Mouse (Mus musculus) E14TG2a.4 (cell line): Measurements from ENCODE around the gene Gm9903.

Experiments used
- H3K27me3 ChIP-seq: 2 replicates; pipeline ENCODE4 v1.6.1; 2014; ENCODE audit warnings: low read length, control low read depth; ENCODE audit not compliant: insufficient read depth
- H3K36me3 ChIP-seq: 2 replicates; pipeline ENCODE4 v1.6.1; 2014; ENCODE audit warnings: low read length, control low read depth; ENCODE audit not compliant: insufficient read depth
- H3K4me1 ChIP-seq: replicated peaks from 2 replicates; pipeline ENCODE4 v1.6.1; 2014; ENCODE audit warnings: low read depth, low read length, control low read depth
- H3K4me3 ChIP-seq: replicated peaks from 2 replicates; pipeline ENCODE4 v1.5.1; 2014; ENCODE audit warnings: mild to moderate bottlenecking, low read length
- H3K9me3 ChIP-seq: 2 replicates; pipeline ENCODE4 v1.6.1; 2014; ENCODE audit warnings: low read length, control low read depth
- CTCF ChIP-seq: conservative IDR thresholded peaks from 2 replicates; pipeline ENCODE4 v1.5.1; 2014; ENCODE audit warnings: low read length
- NANOG ChIP-seq: IDR thresholded peaks from 2 replicates; pipeline ENCODE4 v1.6.1; 2014; ENCODE audit warnings: borderline replicate concordance, low read length, mixed read lengths
- POU5F1 ChIP-seq: IDR thresholded peaks from 2 replicates; pipeline ENCODE4 v1.6.1; 2014; ENCODE audit warnings: low read length, borderline replicate concordance

Gm9903 gene

DNA sequence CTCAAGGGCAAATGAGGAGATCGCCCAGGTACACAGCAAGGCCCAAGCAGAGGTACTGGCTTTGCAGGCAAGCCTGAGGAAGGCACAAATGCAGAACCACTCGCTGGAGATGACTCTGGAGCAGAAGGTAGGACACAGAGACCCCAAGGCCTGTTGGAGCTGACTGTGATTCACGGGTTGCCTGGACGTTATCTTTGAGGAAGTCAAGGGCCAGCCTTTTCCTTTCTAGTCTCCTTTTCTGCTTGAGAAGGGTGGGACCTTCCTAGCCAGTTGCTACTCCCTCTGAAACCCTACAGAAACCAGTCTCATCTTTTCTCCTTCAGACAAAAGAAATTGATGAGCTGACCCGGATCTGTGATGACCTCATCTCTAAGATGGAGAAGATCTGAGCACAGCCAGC is 41.9 kb downstream of the Gm9903 start:
- H3K27me3 ChIP-seq = no peaks in the 10 kb centered on the region
- TF ChIP-seq NANOG (no peak), POU5F1 (no peak), CTCF (no peak)

DNA sequence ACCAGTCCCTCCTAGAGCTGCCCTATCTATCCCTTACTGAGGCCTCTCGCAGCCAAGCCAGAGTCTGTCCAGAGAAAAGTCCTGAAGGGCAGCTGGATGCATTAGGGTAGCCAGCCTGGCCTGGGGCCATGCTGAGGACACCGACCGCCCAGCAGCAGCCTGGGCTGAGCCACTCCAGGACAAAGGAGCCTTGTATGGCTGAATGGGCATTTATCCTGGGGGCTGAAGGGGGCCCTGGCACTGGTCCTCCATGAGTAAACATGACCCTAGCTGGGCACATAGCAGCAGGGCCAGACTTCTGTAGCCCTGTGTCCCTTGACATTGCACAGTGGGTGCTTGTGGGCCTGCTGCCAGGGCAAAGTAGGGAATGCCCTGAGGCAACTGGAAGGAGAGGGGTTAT is 44.7 kb downstream of the Gm9903 start:
- Histone ChIP-seq H3K9me3 (no peaks in the 10 kb centered on the region), H3K36me3 (peaks cover 60% of the 10 kb centered on the region), H3K27me3 (no peaks in the 10 kb centered on the region), H3K4me3 (no peak overlapping the region), H3K4me1 (no peaks in the 10 kb centered on the region; the same call in 1 of the 2 replicates)
- no peak for TF ChIP-seq POU5F1

More for the DNA sequence above, 41.9 kb downstream of the Gm9903 start:
- Histone ChIP-seq H3K4me1 (peaks cover 15% of the 10 kb centered on the region), H3K4me3 (no peak overlapping the region), H3K36me3 (peaks cover 88% of the 10 kb centered on the region), H3K9me3 (no peaks in the 10 kb centered on the region)

GRCm38 (mm10) chr5:33675964-33676363 is 46.2 kb downstream of the Gm9903 start:
- Histone ChIP-seq H3K4me1 (peaks cover 3% of the 10 kb centered on the region), H3K36me3 (peaks cover 44% of the 10 kb centered on the region), H3K4me3 (no peak overlapping the region), H3K27me3 (no peaks in the 10 kb centered on the region), H3K9me3 (no peaks in the 10 kb centered on the region)
- TF ChIP-seq NANOG (no peak), CTCF (peak; percentile 64)

- Histone ChIP-seq H3K27me3 (peaks cover 9% of the 10 kb centered on the region), H3K36me3 (peaks cover 23% of the 10 kb centered on the region), H3K9me3 (no peaks in the 10 kb centered on the region), H3K4me1 (peaks cover 17% of the 10 kb centered on the region), H3K4me3 (no peak overlapping the region)
- no peak for TF ChIP-seq POU5F1
- TF ChIP-seq CTCF = no peak
- no peak for TF ChIP-seq NANOG
Observed at GRCm38 (mm10) chr5:33678244-33678643, 48.5 kb downstream of the Gm9903 start.

- peaks cover 17% of the 10 kb centered on the region for H3K4me1 ChIP-seq
Observed at GRCm38 (mm10) chr5:33681044-33681443, 51.3 kb downstream of the Gm9903 start.

More at GRCm38 (mm10) chr5:33681044-33681443, 51.3 kb downstream of the Gm9903 start:
- Histone ChIP-seq H3K36me3 (no peaks in the 10 kb centered on the region), H3K9me3 (no peaks in the 10 kb centered on the region), H3K27me3 (peaks cover 30% of the 10 kb centered on the region), H3K4me3 (0 out of 2 replicates have a peak overlapping the region, but pooled peaks have one; percentile 13)
- no peak for TF ChIP-seq CTCF
- TF ChIP-seq NANOG = no peak
- no peak for TF ChIP-seq POU5F1
